Mouse (Mus musculus) CH12.LX (cell line): ENCODE measurements at regions not wholly inside any gene's neighbourhood (a gene's known extent, or its start where the extent isn't known, plus 50 kb on each side); places are given as distances from the start of the nearest gene placed in this dataset.
"Not testable (repeated sequence)": the region's sequence is repeated elsewhere in the genome, so short reads cannot be mapped to it uniquely, and the experiment has no call there.

ENCODE experiments used
- DNase-seq: peaks from one replicate; pipeline ENCODE4 v3.0.0-alpha.2; 2013; ENCODE audit errors: extremely low read depth
- H3K27ac ChIP-seq: 2 replicates; pipeline ENCODE4 v1.5.1; 2012; ENCODE audit warnings: low read depth, mild to moderate bottlenecking, control low read depth, moderate library complexity; ENCODE audit not compliant: insufficient read depth
- H3K27me3 ChIP-seq: replicated peaks from 2 replicates; pipeline ENCODE3; 2012; ENCODE audit warnings: inconsistent platforms
- H3K36me3 ChIP-seq, 2 experiments: replicated peaks in 1 of 2; 2 replicates each; pipeline versions ENCODE3 to v1.6.1; 2012; ENCODE audit warnings: inconsistent platforms in 1 of 2, low read length in 1 of 2, mild to moderate bottlenecking in 1 of 2, mixed read lengths in 1 of 2, moderate library complexity in 1 of 2; ENCODE audit not compliant: control insufficient read depth in 1 of 2, insufficient read depth in 1 of 2
- H3K4me1 ChIP-seq, 2 experiments: 2 replicates each; pipeline ENCODE4 v1.6.1; 2012; ENCODE audit warnings: inconsistent platforms in 1 of 2, moderate library complexity in 1 of 2; ENCODE audit not compliant: insufficient read depth in 2 of 2, control insufficient read depth in 1 of 2
- H3K4me2 ChIP-seq: 2 replicates; pipeline ENCODE4 v1.6.1; 2012; ENCODE audit warnings: low read depth, mild to moderate bottlenecking, control low read depth; ENCODE audit not compliant: poor library complexity, insufficient read depth, severe bottlenecking
- H3K4me3 ChIP-seq, 3 experiments: fragments of 150-350 bp in 1 of 3; sonication (generic) in 1 of 3; replicated peaks in 1 of 3; 2 replicates each; pipeline versions ENCODE3 to v1.5.1; 2011 to 2012; ENCODE audit warnings: low read depth in 2 of 3, low read length in 2 of 3, mild to moderate bottlenecking in 2 of 3, moderate library complexity in 2 of 3, control low read depth in 1 of 3, improper control_type of control experiment in 1 of 3, inconsistent platforms in 1 of 3, mixed read lengths in 1 of 3; ENCODE audit not compliant: poor library complexity in 1 of 3
- H3K79me2 ChIP-seq: replicated peaks from 2 replicates; pipeline ENCODE4 v1.6.1; 2012; ENCODE audit warnings: mild to moderate bottlenecking, moderate library complexity; ENCODE audit not compliant: control insufficient read depth, poor library complexity, insufficient read depth, severe bottlenecking; ENCODE audit errors: extremely low read depth
- H3K9ac ChIP-seq: 2 replicates; pipeline ENCODE4 v1.6.1; 2012; ENCODE audit warnings: low read depth, mild to moderate bottlenecking, control low read depth, moderate library complexity; ENCODE audit not compliant: insufficient read depth
- H3K9me3 ChIP-seq: replicated peaks from 2 replicates; pipeline ENCODE3; 2012; ENCODE audit warnings: low read length, inconsistent platforms, mixed read lengths
- CTCF ChIP-seq, 2 experiments: IDR thresholded peaks in 1 of 2; conservative IDR thresholded peaks in 1 of 2; 2 replicates each; pipeline ENCODE4 v1.5.1; 2011 to 2012; ENCODE audit warnings: low read depth in 2 of 2, low read length in 2 of 2, improper control_type of control experiment in 1 of 2, inconsistent platforms in 1 of 2, mild to moderate bottlenecking in 1 of 2, moderate library complexity in 1 of 2
- E2F4 ChIP-seq: IDR thresholded peaks from 2 replicates; pipeline ENCODE4 v1.6.1; 2011; ENCODE audit warnings: low read depth, low read length, improper control_type of control experiment; ENCODE audit not compliant: insufficient replicate concordance
- ELF1 ChIP-seq: IDR thresholded peaks from 2 replicates; pipeline ENCODE4 v1.6.1; 2014; ENCODE audit warnings: low read depth, mild to moderate bottlenecking, inconsistent platforms, low read length, improper control_type of control experiment
- GABPA ChIP-seq: IDR thresholded peaks from 2 replicates; pipeline ENCODE4 v1.6.1; 2012; ENCODE audit warnings: low read depth, low read length, improper control_type of control experiment, inconsistent platforms; ENCODE audit not compliant: insufficient replicate concordance
- HCFC1 ChIP-seq: IDR thresholded peaks from 2 replicates; pipeline ENCODE4 v1.6.1; 2012; ENCODE audit warnings: low read depth, mild to moderate bottlenecking, inconsistent platforms, low read length, improper control_type of control experiment
- IRF4 ChIP-seq: IDR thresholded peaks from 2 replicates; pipeline ENCODE4 v1.6.1; 2014; ENCODE audit warnings: low read depth, mild to moderate bottlenecking, inconsistent platforms, low read length, improper control_type of control experiment
- JUN ChIP-seq: IDR thresholded peaks from 2 replicates; pipeline ENCODE4 v1.6.1; 2011; ENCODE audit warnings: low read depth, mild to moderate bottlenecking, low read length, improper control_type of control experiment, moderate library complexity; ENCODE audit not compliant: insufficient read depth
- JUND ChIP-seq: conservative IDR thresholded peaks from 2 replicates; pipeline ENCODE4 v1.6.1; 2011; ENCODE audit warnings: low read depth, low read length, improper control_type of control experiment
- KAT2A ChIP-seq: IDR thresholded peaks from 2 replicates; pipeline ENCODE4 v1.6.1; 2012; ENCODE audit warnings: low read length, improper control_type of control experiment, inconsistent platforms; ENCODE audit not compliant: insufficient replicate concordance
- MAFK ChIP-seq: IDR thresholded peaks from 2 replicates; pipeline ENCODE4 v1.6.1; 2011; ENCODE audit warnings: low read length, improper control_type of control experiment; ENCODE audit not compliant: insufficient replicate concordance
- MAX ChIP-seq: IDR thresholded peaks from 2 replicates; pipeline ENCODE4 v1.6.1; 2011; ENCODE audit warnings: low read length, improper control_type of control experiment
- MAZ ChIP-seq: IDR thresholded peaks from 2 replicates; pipeline ENCODE4 v1.6.1; 2012; ENCODE audit warnings: low read depth, mild to moderate bottlenecking, inconsistent platforms, low read length, improper control_type of control experiment, moderate library complexity
- MXI1 ChIP-seq: IDR thresholded peaks from 2 replicates; pipeline ENCODE4 v1.6.1; 2011; ENCODE audit warnings: mild to moderate bottlenecking, low read depth, low read length, improper control_type of control experiment
- NRF1 ChIP-seq: IDR thresholded peaks from 2 replicates; pipeline ENCODE4 v1.6.1; 2014; ENCODE audit warnings: low read depth, mild to moderate bottlenecking, inconsistent platforms, low read length, improper control_type of control experiment, moderate library complexity
- PAX5 ChIP-seq: IDR thresholded peaks from 2 replicates; pipeline ENCODE4 v1.6.1; 2012; ENCODE audit warnings: low read length, inconsistent platforms, mixed read lengths
- POLR2A ChIP-seq: IDR thresholded peaks from 2 replicates; pipeline ENCODE4 v1.6.1; 2011; ENCODE audit warnings: low read depth, mild to moderate bottlenecking, improper control_type of control experiment, low read length
- POLR2AphosphoS2 ChIP-seq: IDR thresholded peaks from 2 replicates; pipeline ENCODE4 v1.6.1; 2011; ENCODE audit warnings: low read depth, low read length, improper control_type of control experiment
- RAD21 ChIP-seq: IDR thresholded peaks from 2 replicates; pipeline ENCODE4 v1.6.1; 2011; ENCODE audit warnings: low read depth, mild to moderate bottlenecking, low read length, improper control_type of control experiment, moderate library complexity
- RCOR1 ChIP-seq: conservative IDR thresholded peaks from 2 replicates; pipeline ENCODE4 v1.6.1; 2012; ENCODE audit warnings: low read depth, mild to moderate bottlenecking, inconsistent platforms, low read length, improper control_type of control experiment
- SMC3 ChIP-seq: IDR thresholded peaks from 2 replicates; pipeline ENCODE4 v1.6.1; 2011; ENCODE audit warnings: low read depth, low read length, improper control_type of control experiment
- USF2 ChIP-seq: conservative IDR thresholded peaks from 2 replicates; pipeline ENCODE4 v1.6.1; 2011; ENCODE audit warnings: low read depth, low read length, improper control_type of control experiment
- ZC3H11A ChIP-seq: IDR thresholded peaks from 2 replicates; pipeline ENCODE4 v1.6.1; 2012; ENCODE audit warnings: low read depth, mild to moderate bottlenecking, inconsistent platforms, low read length, improper control_type of control experiment
- ZKSCAN1 ChIP-seq: IDR thresholded peaks from 2 replicates; pipeline ENCODE4 v1.6.1; 2012; ENCODE audit warnings: low read depth, inconsistent platforms, low read length, improper control_type of control experiment, borderline replicate concordance
- ZMIZ1 ChIP-seq: IDR thresholded peaks from 2 replicates; pipeline ENCODE4 v1.6.1; 2012; ENCODE audit warnings: low read depth, mild to moderate bottlenecking, inconsistent platforms, low read length, improper control_type of control experiment
- dilution Hi-C: fragments of 300-500 bp; cut with MboI; formaldehyde crosslinking; loops from 2 replicates; pipeline ENCODE4 v1.14.3; 2020; ENCODE audit warnings: low sequenced_read_pairs; ENCODE audit not compliant: extremely low pct_unique_long_range_greater_than_20kb, extremely low pct_ligation_motif_present
- in situ Hi-C: fragments of 300-500 bp; cut with MboI; formaldehyde crosslinking; loops from 3 replicates; pipeline ENCODE4 v1.14.3; 2019; ENCODE audit warnings: low sequenced_read_pairs, low pct_ligation_motif_present, low pct_unique_long_range_greater_than_20kb, mixed read lengths

DNA sequence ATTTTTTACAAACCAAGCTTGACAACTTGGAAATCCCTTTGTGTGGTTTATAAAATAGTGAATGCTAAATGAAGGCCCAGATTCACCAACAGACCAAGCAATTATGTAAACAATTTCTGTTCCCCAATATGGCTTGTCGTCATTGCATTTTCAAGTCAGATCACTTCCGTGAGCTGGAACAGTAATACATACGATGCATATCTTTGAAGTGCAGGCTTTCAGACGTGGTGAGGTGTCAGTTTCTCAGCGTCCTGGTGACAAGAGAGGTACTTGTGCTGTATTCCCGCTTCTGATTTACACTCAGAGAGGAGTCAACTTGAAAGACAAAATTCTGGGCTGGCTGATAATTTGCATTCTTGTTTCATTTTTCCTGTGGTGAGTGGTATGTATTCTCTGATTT lies 125.3 kb upstream of the Diaph3 start:
- Histone ChIP-seq H3K4me1 (peaks cover 3 to 4% of the 10 kb centered on the region in 2 experiments; a peak in 3 of 4 replicates), H3K9me3 (peaks cover 2% of the 10 kb centered on the region), H3K36me3 (no peaks in the 10 kb centered on the region), H3K9ac (no peak overlapping the region), H3K4me2 (peak overlapping the region; percentile 7; the same call in 1 of the 2 replicates), H3K4me3 (no peak overlapping the region), H3K27ac (no peak overlapping the region), H3K79me2 (no peaks in the 10 kb centered on the region), H3K27me3 (no peaks in the 10 kb centered on the region)
- in situ Hi-C loops, result no loop called here
- dilution Hi-C loops, result no loop called here
- TF ChIP-seq RAD21 (no peak), MAFK (no peak), HCFC1 (no peak), JUN (no peak), MAX (no peak), PAX5 (no peak), ZMIZ1 (no peak), POLR2A (no peak), ELF1 (no peak), E2F4 (no peak), GABPA (no peak), SMC3 (no peak), ZC3H11A (no peak), MXI1 (no peak), POLR2AphosphoS2 (no peak), MAZ (no peak)
- no peak for DNase-seq

DNA sequence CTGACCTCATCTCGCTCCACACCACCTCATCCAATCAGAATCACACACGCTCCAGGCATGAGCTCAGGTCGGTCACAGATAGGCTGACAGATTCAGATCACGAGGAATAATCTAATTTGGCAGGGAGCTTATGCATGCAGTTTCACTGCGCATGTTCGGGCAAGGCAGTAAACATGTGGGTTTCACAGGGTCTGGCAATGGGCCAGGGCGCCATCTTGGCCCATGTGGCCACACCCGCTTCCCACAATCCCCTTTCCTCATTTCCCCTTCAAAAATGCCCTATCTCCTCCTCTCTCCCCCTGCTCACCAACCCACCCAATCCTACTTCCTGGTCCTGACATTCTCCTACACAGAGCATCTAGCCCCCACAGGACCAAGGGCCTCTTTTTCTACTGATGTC lies 127.2 kb upstream of the Tdrd3 start:
- H3K4me1 ChIP-seq, dilution Hi-C loops, H3K4me3 ChIP-seq, H3K36me3 ChIP-seq, H3K4me2 ChIP-seq, DNase-seq, H3K27me3 ChIP-seq, H3K79me2 ChIP-seq, H3K9me3 ChIP-seq, in situ Hi-C loops, H3K27ac ChIP-seq, H3K9ac ChIP-seq: not testable (repeated sequence)

DNA sequence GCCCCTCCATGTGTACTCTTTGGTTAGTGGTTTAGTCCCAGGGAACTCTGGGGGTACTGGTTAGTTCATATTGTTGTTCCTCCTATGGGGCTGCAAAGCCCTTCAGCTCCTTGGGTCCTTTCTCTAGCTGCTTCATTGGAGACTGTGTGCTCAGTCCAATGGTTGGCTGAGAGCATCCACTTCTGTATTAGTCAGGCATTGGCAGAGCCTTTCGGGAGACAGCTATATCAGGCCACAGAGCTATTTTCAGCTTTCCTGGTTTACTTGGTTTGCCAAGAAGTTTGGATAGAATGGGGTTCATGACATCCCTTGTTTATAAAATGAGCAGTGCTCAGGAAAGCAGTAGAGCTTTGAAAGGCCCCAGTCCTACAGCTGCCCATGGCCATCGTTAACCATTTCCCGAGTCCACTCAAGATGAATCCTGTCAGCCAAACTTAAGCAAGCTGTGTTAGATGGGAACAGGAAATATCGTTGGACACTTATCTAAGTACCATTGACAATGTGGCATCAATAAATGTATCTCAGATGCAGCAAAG lies 126.7 kb upstream of the Tdrd3 start:
- no peak overlapping the region for H3K27ac ChIP-seq
- H3K4me1 ChIP-seq, result no peaks in the 10 kb centered on the region
- no peak overlapping the region for H3K4me3 ChIP-seq
- H3K79me2 ChIP-seq, result no peaks in the 10 kb centered on the region
- no peaks in the 10 kb centered on the region for H3K36me3 ChIP-seq
- DNase-seq, result no peak
- H3K9me3 ChIP-seq, result no peaks in the 10 kb centered on the region
- H3K27me3 ChIP-seq, result no peaks in the 10 kb centered on the region
- no peak overlapping the region for H3K4me2 ChIP-seq
- TF ChIP-seq USF2 (no peak), IRF4 (no peak), NRF1 (no peak), CTCF (conservative IDR thresholded peaks at IDR 0.05 in 1 of 2, IDR thresholded peaks at IDR 0.05 in 1 of 2; ENCODE audit: low read depth in 2 of 2, low read length in 2 of 2) (no peak), KAT2A (no peak), JUND (no peak), JUN (no peak), ZKSCAN1 (no peak), RCOR1 (no peak)
- dilution Hi-C loops, result no loop called here
- H3K9ac ChIP-seq, result no peak overlapping the region
- in situ Hi-C loops, result no loop called here
